Mouse (Mus musculus) liver, embryonic 14.5 days (tissue): ENCODE data around the gene Gprc5c. TPM values are rescaled to one million over a fixed set of nuclear protein-coding genes. Genes with fewer than 3 reads are reported as not detected.
"Not testable (repeated sequence)": the region's sequence is repeated elsewhere in the genome, so short reads cannot be mapped to it uniquely, and the experiment has no call there.

Source experiments
- ATAC-seq: fragments of 200-750 bp; cut with Nextera tagmentation; 2 replicates; pipeline ENCODE4 v1.8.0; 2017; ENCODE audit warnings: moderate number of reproducible peaks, mild to moderate bottlenecking, moderate library complexity; ENCODE audit not compliant: insufficient read depth
- DNase-seq, 3 experiments: peaks; one replicate each; pipeline ENCODE4 v3.0.0-alpha.2; 2012 to 2013; ENCODE audit warnings: low read depth in 3 of 3, low spot score in 3 of 3
- H3K27ac ChIP-seq: fragments of 300-500 bp; sonication (generic); 2 replicates; pipeline ENCODE4 v1.5.1; 2014; ENCODE audit warnings: moderate library complexity, mild to moderate bottlenecking, control low read depth, inconsistent platforms
- H3K27me3 ChIP-seq: fragments of 300-500 bp; sonication (generic); 2 replicates; pipeline ENCODE4 v1.6.1; 2014; ENCODE audit warnings: mild to moderate bottlenecking, low read length, moderate library complexity; ENCODE audit not compliant: control insufficient read depth, insufficient read depth
- H3K36me3 ChIP-seq: fragments of 300-500 bp; sonication (generic); replicated peaks from 2 replicates; pipeline ENCODE4 v1.6.1; 2014; ENCODE audit warnings: low read depth; ENCODE audit not compliant: control insufficient read depth, insufficient read depth
- H3K4me1 ChIP-seq, 2 experiments: fragments of 200-500 bp in 1 of 2; fragments of 300-500 bp in 1 of 2; sonication (generic) in 1 of 2; replicated peaks; 2 replicates each; pipeline ENCODE4 v1.6.1; 2012 to 2014; ENCODE audit warnings: antibody characterized with exemption in 1 of 2, inconsistent platforms in 1 of 2, low read length in 1 of 2; ENCODE audit not compliant: control insufficient read depth in 2 of 2, insufficient read depth in 2 of 2
- H3K4me2 ChIP-seq: fragments of 300-500 bp; sonication (generic); 2 replicates; pipeline ENCODE4 v1.6.1; 2014; ENCODE audit warnings: low read depth, mild to moderate bottlenecking, control low read depth, moderate library complexity
- H3K4me3 ChIP-seq, 2 experiments: fragments of 200-500 bp in 1 of 2; fragments of 300-500 bp in 1 of 2; sonication (generic) in 1 of 2; 2 replicates each; pipeline ENCODE4 v1.5.1; 2012 to 2014; ENCODE audit warnings: low read depth in 2 of 2, low read length in 2 of 2, mild to moderate bottlenecking in 2 of 2, control low read depth in 1 of 2, inconsistent platforms in 1 of 2, moderate library complexity in 1 of 2; ENCODE audit not compliant: insufficient read depth in 1 of 2
- H3K9ac ChIP-seq: fragments of 300-500 bp; sonication (generic); replicated peaks from 2 replicates; pipeline ENCODE4 v1.6.1; 2014; ENCODE audit warnings: mild to moderate bottlenecking, control low read depth, moderate library complexity
- H3K9me3 ChIP-seq: fragments of 300-500 bp; sonication (generic); 2 replicates; pipeline ENCODE4 v1.6.1; 2016; ENCODE audit warnings: low read length, mixed read lengths; ENCODE audit not compliant: control insufficient read depth
- CTCF ChIP-seq: IDR thresholded peaks from 2 replicates; pipeline ENCODE4 v1.5.1; 2016; ENCODE audit warnings: antibody characterized with exemption, low read depth, control low read depth
- EP300 ChIP-seq: IDR thresholded peaks from 2 replicates; pipeline ENCODE4 v1.6.1; 2016; ENCODE audit warnings: antibody characterized with exemption, low read depth
- WGBS: fragments of 180-500 bp; shearing (Covaris S2); extraction: QIAGEN DNeasy Blood & Tissue Kit; methylation state at CpG from one replicate; pipeline ENCODE4 v1.1.7; 2014; ENCODE audit not compliant: insufficient replicate concordance; 5-methylcytosine and 5-hydroxymethylcytosine counted together
- polyA plus RNA-seq, 2 experiments: library from polyadenylated mRNA; depleted of rRNA in 1 of 2; stranded (reverse) in 1 of 2; unstranded in 1 of 2; fragments of >200 nt; fragmentation: Nextera tagmentation in 1 of 2; extraction: Ambion mirVana in 1 of 2; gene quantifications; 2 replicates each; pipeline versions ENCODE4 v1.2.1 to v1.2.3; 2012 to 2014

Gprc5c gene
- polyA plus RNA-seq, 2 experiments: 4.8 to 8.0 TPM

DNA sequence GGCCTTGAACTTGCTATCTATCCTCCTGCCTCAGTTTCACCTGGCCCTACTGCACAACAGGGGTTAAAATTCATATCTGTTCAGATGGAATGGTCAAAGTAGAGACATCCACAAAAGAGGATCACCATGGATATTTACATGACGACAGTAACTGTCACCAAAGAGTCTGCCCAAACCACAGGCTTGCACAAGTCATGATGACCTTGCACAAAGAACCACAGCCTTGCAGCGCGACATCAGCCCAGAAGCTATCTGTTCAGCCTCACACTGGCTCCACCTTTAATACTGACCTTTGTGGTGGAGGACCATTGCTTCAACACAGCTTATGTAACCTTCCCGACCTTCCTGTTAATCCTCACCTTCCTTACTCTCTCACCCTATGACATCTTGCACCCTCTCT is 56.6 kb downstream of the Gprc5c start:
- DNase-seq: peak in 2 of 3 experiments; percentile 28 to 38
- H3K4me1 ChIP-seq: peaks cover 0 to 5% of the 10 kb centered on the region in 2 experiments; a peak in 2 of 4 replicates
- ATAC-seq: peak; percentile 53
- no peaks in the 10 kb centered on the region for H3K9me3 ChIP-seq
- H3K4me2 ChIP-seq: no peak overlapping the region
- TF ChIP-seq EP300 (no peak), CTCF (no peak)
- no peak overlapping the region for H3K4me3 ChIP-seq
- H3K27me3 ChIP-seq: no peaks in the 10 kb centered on the region
- no peak overlapping the region for H3K9ac ChIP-seq
- WGBS: 7% methylated on average over 4 of the region's 4 CpGs
- H3K36me3 ChIP-seq: no peaks in the 10 kb centered on the region
- H3K27ac ChIP-seq: no peak overlapping the region

DNA sequence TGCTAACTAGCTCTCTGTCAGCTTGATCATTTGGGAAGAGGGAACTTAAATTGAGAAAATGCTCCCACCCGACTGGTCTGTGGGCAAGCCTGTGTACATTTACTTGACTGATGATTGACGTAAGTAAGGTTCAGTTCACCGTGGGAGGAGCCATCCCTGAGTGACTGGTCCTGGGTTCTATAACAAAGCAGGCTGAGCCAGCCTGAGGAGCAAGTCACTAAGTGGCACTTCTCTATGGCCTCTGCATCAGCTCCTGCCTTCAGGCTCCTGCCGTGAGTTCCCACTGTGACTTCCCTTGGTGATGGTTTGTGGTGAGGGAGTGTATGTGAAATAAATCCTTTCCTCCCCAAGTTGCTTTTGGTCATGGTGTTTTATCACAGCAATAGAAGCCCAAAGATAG is 57.1 kb downstream of the Gprc5c start:
- H3K36me3 ChIP-seq: no peaks in the 10 kb centered on the region
- no peak for TF ChIP-seq CTCF
- TF ChIP-seq EP300: no peak
- WGBS: 32% methylated on average over 4 of the region's 4 CpGs
- no peak overlapping the region for H3K4me3 ChIP-seq
- no peaks in the 10 kb centered on the region for H3K9me3 ChIP-seq
- DNase-seq: no peak
- H3K27me3 ChIP-seq: no peaks in the 10 kb centered on the region
- no peak overlapping the region for H3K4me2 ChIP-seq
- H3K27ac ChIP-seq: no peak overlapping the region
- no peak for ATAC-seq
- H3K4me1 ChIP-seq: peaks cover 0 to 5% of the 10 kb centered on the region in 2 experiments; a peak in 2 of 4 replicates
- no peak overlapping the region for H3K9ac ChIP-seq

DNA sequence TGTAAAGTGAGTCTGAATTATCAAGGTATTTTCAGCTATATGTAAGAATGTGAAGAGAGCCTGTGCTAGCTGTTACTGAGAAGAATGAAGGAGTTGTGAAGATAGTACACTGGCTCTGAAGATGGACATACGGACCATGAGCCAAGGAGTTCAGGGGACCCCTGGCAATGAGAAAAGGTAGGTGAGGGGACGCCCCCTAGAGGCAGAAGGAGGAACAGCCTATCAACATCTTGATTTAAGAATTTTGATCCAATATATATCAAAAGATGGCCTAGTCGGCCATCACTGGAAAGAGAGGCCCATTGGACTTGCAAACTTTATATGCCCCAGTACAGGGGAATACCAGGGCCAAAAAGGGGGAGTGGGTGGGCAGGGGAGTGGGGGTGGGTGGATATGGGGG is 58.6 kb downstream of the Gprc5c start:
- not testable (repeated sequence) for ATAC-seq, H3K4me2 ChIP-seq, H3K4me1 ChIP-seq, H3K27me3 ChIP-seq, H3K9me3 ChIP-seq, H3K36me3 ChIP-seq, H3K27ac ChIP-seq, DNase-seq, H3K9ac ChIP-seq, H3K4me3 ChIP-seq
- WGBS: 15% methylated on average over 3 of the region's 3 CpGs
- TF ChIP-seq CTCF: peak; percentile 45

DNA sequence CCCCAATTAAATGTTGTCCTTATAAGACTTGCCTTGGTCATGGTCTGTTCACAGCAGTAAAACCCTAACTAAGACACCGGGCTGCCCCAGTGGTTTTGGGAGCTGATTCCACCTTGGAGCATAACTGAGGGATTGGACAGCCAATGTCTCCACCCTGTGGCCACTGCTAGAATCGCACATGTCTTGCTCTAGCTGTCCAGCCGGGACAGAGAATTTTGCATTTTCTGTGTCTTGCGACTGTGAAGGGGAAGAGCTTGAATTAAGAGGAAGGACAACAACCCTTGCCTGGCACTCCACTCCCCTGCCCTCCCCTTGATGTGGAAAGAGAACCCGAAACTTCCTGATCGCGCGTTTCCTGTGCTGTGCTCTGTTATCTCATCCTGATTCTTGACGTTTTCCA is 61.9 kb downstream of the Gprc5c start:
- no peak for ATAC-seq
- Histone ChIP-seq H3K36me3 (no peaks in the 10 kb centered on the region), H3K27ac (no peak overlapping the region), H3K4me2 (no peak overlapping the region), H3K9ac (no peak overlapping the region), H3K4me1 (no peaks in the 10 kb centered on the region; a peak in 1 of 4 replicates), H3K27me3 (no peaks in the 10 kb centered on the region), H3K9me3 (no peaks in the 10 kb centered on the region), H3K4me3 (no peak overlapping the region)
- WGBS: 2% methylated on average over 9 of the region's 9 CpGs
- TF ChIP-seq EP300: no peak
- peak; percentile 82 for TF ChIP-seq CTCF
- DNase-seq: peak in 2 of 3 experiments; percentile 33 to 44

- DNase-seq (no peak), ATAC-seq (no peak)
- no peak for TF ChIP-seq EP300
- TF ChIP-seq CTCF: no peak
- Histone ChIP-seq H3K4me2 (no peak overlapping the region), H3K4me1 (no peaks in the 10 kb centered on the region; a peak in 1 of 4 replicates), H3K36me3 (no peaks in the 10 kb centered on the region), H3K4me3 (no peak overlapping the region), H3K27ac (no peak overlapping the region), H3K9ac (no peak overlapping the region), H3K27me3 (no peaks in the 10 kb centered on the region), H3K9me3 (no peaks in the 10 kb centered on the region)
- 8% methylated on average over 7 of the region's 7 CpGs for WGBS
These were observed 64.0 kb downstream of the Gprc5c start for GRCm38 (mm10) chr11:114914978-114915377.
